Mouse (Mus musculus): Measurements from ENCODE around the gene Ch25h. TPM values are rescaled to one million over a fixed set of nuclear protein-coding genes. Genes with fewer than 3 reads are reported as not detected.

Ch25h gene
- total RNA-seq, 2 experiments from 2014 or later: 0.59 to 0.89 TPM

- peak in 1 of 2 experiments; percentile 7 for DNase-seq (ENCODE audit: low spot score in 2 of 2)
- intact Hi-C loops (cut with DNase I): no loop called here
Measured at GRCm38 (mm10) chr19:34474228-34474990, 555 bp downstream of the Ch25h start.

- intact Hi-C loops (cut with DNase I): no loop called here
- no peak for DNase-seq (ENCODE audit: low spot score in 2 of 2)
Measured at GRCm38 (mm10) chr19:34471703-34472102, 3.3 kb downstream of the Ch25h start.

- intact Hi-C loops (cut with DNase I): no loop called here
Measured at GRCm38 (mm10) chr19:34468794-34469193, 6.2 kb downstream of the Ch25h start.

GRCm38 (mm10) chr19:34468216-34468615, 6.7 kb downstream of the Ch25h start:
- intact Hi-C loops (cut with DNase I): no loop called here

More at GRCm38 (mm10) chr19:34468794-34469193, 6.2 kb downstream of the Ch25h start:
- DNase-seq (ENCODE audit: low spot score in 2 of 2): no peak

GRCm38 (mm10) chr19:34464453-34464852, 10.5 kb downstream of the Ch25h start:
- intact Hi-C loops (cut with DNase I): no loop called here
- no peak for DNase-seq (ENCODE audit: low spot score in 2 of 2)

More at GRCm38 (mm10) chr19:34468216-34468615, 6.7 kb downstream of the Ch25h start:
- DNase-seq (ENCODE audit: low spot score in 2 of 2): no peak

GRCm38 (mm10) chr19:34461451-34462019, 13.4 kb downstream of the Ch25h start:
- intact Hi-C loops (cut with DNase I): no loop called here
- DNase-seq (ENCODE audit: low spot score in 2 of 2): no peak

GRCm38 (mm10) chr19:34450784-34451370, 24.1 kb downstream of the Ch25h start:
- no peak for DNase-seq (ENCODE audit: low spot score in 2 of 2)
- intact Hi-C loops (cut with DNase I): no loop called here

GRCm38 (mm10) chr19:34448851-34449250, 26.1 kb downstream of the Ch25h start:
- intact Hi-C loops (cut with DNase I): no loop called here

GRCm38 (mm10) chr19:34445410-34446012, 29.5 kb downstream of the Ch25h start:
- no peak for DNase-seq (ENCODE audit: low spot score in 2 of 2)
- intact Hi-C loops (cut with DNase I): no loop called here

More at GRCm38 (mm10) chr19:34448851-34449250, 26.1 kb downstream of the Ch25h start:
- DNase-seq (ENCODE audit: low spot score in 2 of 2): no peak

- no peak for DNase-seq (ENCODE audit: low spot score in 2 of 2)
- intact Hi-C loops (cut with DNase I): no loop called here
Measured at GRCm38 (mm10) chr19:34444785-34445184, 30.2 kb downstream of the Ch25h start.

GRCm38 (mm10) chr19:34441979-34442378, 33.0 kb downstream of the Ch25h start:
- DNase-seq (ENCODE audit: low spot score in 2 of 2): peak in 1 of 2 experiments; percentile 12
- intact Hi-C loops (cut with DNase I): no loop called here

- no peak for DNase-seq (ENCODE audit: low spot score in 2 of 2)
- intact Hi-C loops (cut with DNase I): no loop called here
Measured at GRCm38 (mm10) chr19:34435197-34435611, 39.8 kb downstream of the Ch25h start.

- intact Hi-C loops (cut with DNase I): no loop called here
Measured at GRCm38 (mm10) chr19:34431314-34431713, 43.6 kb downstream of the Ch25h start.

GRCm38 (mm10) chr19:34423783-34424335, 51.1 kb downstream of the Ch25h start:
- intact Hi-C loops (cut with DNase I): no loop called here
- no peak for DNase-seq (ENCODE audit: low spot score in 2 of 2)

More at GRCm38 (mm10) chr19:34431314-34431713, 43.6 kb downstream of the Ch25h start:
- no peak for DNase-seq (ENCODE audit: low spot score in 2 of 2)

Other genes starting within 250 kb of the Ch25h start
- 10 to 100 TPM; 14.9 to 26.5 TPM for gene Acta2, start 219.6 kb downstream of the Ch25h start, total RNA-seq (2021)
- gene Fas, start 184.5 kb downstream of the Ch25h start, total RNA-seq (2021): 1 to 10 TPM in 1 of 2 experiments, under 1 TPM in 1; 0.40 to 1.8 TPM
- gene Lipa, start 52.3 kb upstream of the Ch25h start, total RNA-seq (2021): 10 to 100 TPM; 15.7 to 18.6 TPM
- 1 to 10 TPM; 7.7 TPM for gene Ifit2, start 75.5 kb upstream of the Ch25h start, total RNA-seq (2021)
- 1 to 10 TPM; 1.5 to 2.1 TPM for gene Ifit3, start 108.4 kb upstream of the Ch25h start, total RNA-seq (2021)
- gene Ifit1bl1, start 126.8 kb upstream of the Ch25h start, total RNA-seq (2021): 1 to 10 TPM; 1.6 to 2.2 TPM
- gene Ifit3b, start 132.8 kb upstream of the Ch25h start, total RNA-seq (2021): 1 to 10 TPM; 1.2 to 1.3 TPM
- gene Ifit1bl2, start 165.6 kb upstream of the Ch25h start, total RNA-seq (2021): under 1 TPM; 0.27 to 0.53 TPM
- gene Ifit1, start 165.7 kb upstream of the Ch25h start, total RNA-seq (2021): under 1 TPM; 0.18 to 0.36 TPM